Mouse (Mus musculus) liver, embryonic 14.5 days (tissue): Measurements from ENCODE around the gene Inha.

Source experiments
- CTCF ChIP-seq: IDR thresholded peaks from 2 replicates; pipeline ENCODE4 v1.5.1; 2016; ENCODE audit warnings: antibody characterized with exemption, low read depth, control low read depth
- EP300 ChIP-seq: IDR thresholded peaks from 2 replicates; pipeline ENCODE4 v1.6.1; 2016; ENCODE audit warnings: antibody characterized with exemption, low read depth

- TF ChIP-seq CTCF (no peak), EP300 (no peak)
Measured at GRCm38 (mm10) chr1:75549289-75550279, 42.7 kb downstream of the Inha start.
